In genomic region chr2:3570186-3570585, GRCm38 (mm10) we compare ENCODE assay signal across 7 mouse cellular contexts. TPM values are rescaled to one million over a fixed set of nuclear protein-coding genes. Genes with fewer than 3 reads are reported as not detected.
DNase-seq lines count a peak whose midpoint lies in the region; ATAC-seq and TF ChIP-seq lines count a peak whose summit lies in the region.

Fam107b (plus strand) TSS chr2:3570488.

- no peaks in the 10 kb centered on the region for H3K27me3 ChIP-seq in embryonic facial prominence, embryonic 10.5 days (replicated peaks; ENCODE audit: low read depth, poor library complexity, severe bottlenecking)
- no peaks in the 10 kb centered on the region for H3K27me3 ChIP-seq in hindbrain, embryonic 11.5 days (ENCODE audit: control insufficient read depth, insufficient read depth, low read length)

- H3K4me3 ChIP-seq in lung, adult 2 months (replicated peaks; ENCODE audit: extremely low read depth, low read depth, low read length) = no peak within 1 kb of the TSS
- H3K4me3 ChIP-seq in embryonic facial prominence, embryonic 10.5 days = no peak within 1 kb of the TSS
- no peak within 1 kb of the TSS for H3K4me3 ChIP-seq in hindbrain, embryonic 11.5 days (ENCODE audit: low read depth, low read length)

- H3K9ac ChIP-seq in hindbrain, embryonic 11.5 days (ENCODE audit: low read depth, low read length) = no peak within 1 kb of the TSS

- WGBS in lung, adult 2 months = 74% methylated on average over 12 of the region's 12 CpGs
- WGBS in embryonic facial prominence, embryonic 10.5 days = 62% methylated on average over 12 of the region's 12 CpGs
- WGBS in hindbrain, embryonic 11.5 days = 67% methylated on average over 12 of the region's 12 CpGs

- no peak for TF ChIP-seq CTCF in lung, adult 2 months (IDR thresholded peaks at IDR 0.05; ENCODE audit: insufficient read depth, low read length)

- no peaks in the 10 kb centered on the region for H3K36me3 ChIP-seq in embryonic facial prominence, embryonic 10.5 days (replicated peaks)
- H3K36me3 ChIP-seq in hindbrain, embryonic 11.5 days (ENCODE audit: control insufficient read depth, insufficient read depth, low read length) = no peaks in the 10 kb centered on the region

- no peak within 1 kb of the TSS for H3K4me2 ChIP-seq in hindbrain, embryonic 11.5 days (replicated peaks; ENCODE audit: low read depth, low read length)

- no peaks in the 10 kb centered on the region for H3K4me1 ChIP-seq in lung, adult 2 months (ENCODE audit: control insufficient read depth, insufficient read depth, low read length)
- H3K4me1 ChIP-seq in embryonic facial prominence, embryonic 10.5 days = no peaks in the 10 kb centered on the region
- H3K4me1 ChIP-seq in hindbrain, embryonic 11.5 days (replicated peaks; ENCODE audit: control insufficient read depth, insufficient read depth, low read length) = no peaks in the 10 kb centered on the region

- no peak for TF ChIP-seq POLR2A in lung, adult 2 months (IDR thresholded peaks at IDR 0.05; ENCODE audit: borderline replicate concordance, extremely low read depth, low read depth, low read length)

- no peaks in the 10 kb centered on the region for H3K9me3 ChIP-seq in embryonic facial prominence, embryonic 10.5 days
- H3K9me3 ChIP-seq in hindbrain, embryonic 11.5 days (ENCODE audit: control insufficient read depth, low read length) = no peaks in the 10 kb centered on the region

- no peak for ATAC-seq in hindbrain, embryonic 11.5 days (ENCODE audit: low FRiP score)
- ATAC-seq in megakaryocyte, adult 5-6 weeks (ENCODE audit: poor library complexity, severe bottlenecking) = no peak

- H3K27ac ChIP-seq in embryonic facial prominence, embryonic 10.5 days (replicated peaks) = no peak within 1 kb of the TSS
- H3K27ac ChIP-seq in hindbrain, embryonic 11.5 days (ENCODE audit: low read depth, low read length) = no peak within 1 kb of the TSS

- no peak for DNase-seq in lung, adult 2 months
- no peak for DNase-seq in lung, postnatal 10 days
- no peak for DNase-seq in embryonic facial prominence, embryonic 10.5 days (ENCODE audit: low spot score)
- DNase-seq in hindbrain, embryonic 11.5 days (ENCODE audit: low spot score) = no peak
- no peak for DNase-seq in spleen, postnatal 10 days (ENCODE audit: low spot score in 2 of 2)
- DNase-seq in kidney, adult 11 months = no peak

RNA-seq across cellular contexts. Expression of gene Fam107b, which starts in this region (rescaled TPM):
- 11.1 and 14.7 TPM in 2 replicates for polyA plus RNA-seq in lung, adult 2 months (2012; rRNA removed)
- 53.8 and 60.4 TPM in 2 replicates for polyA plus RNA-seq in embryonic facial prominence, embryonic 10.5 days (2016; fragmentation: Nextera tagmentation; extraction: Ambion mirVana)
- polyA plus RNA-seq in hindbrain, embryonic 11.5 days (2014; fragmentation: Nextera tagmentation; extraction: Ambion mirVana) = 65.8 and 70.9 TPM in 2 replicates
- total RNA-seq in megakaryocyte, adult 5-6 weeks (2015) = 794 and 805 TPM in 2 replicates
- total RNA-seq in megakaryocyte, adult 5-6 weeks (2017) = 673 and 930 TPM in 2 replicates
